Mouse (Mus musculus) stomach, embryonic 16.5 days (tissue): ENCODE measurements around the gene Wdfy2. TPM values are rescaled to one million over a fixed set of nuclear protein-coding genes. Genes with fewer than 3 reads are reported as not detected.
A peak's percentile ranks its signal among the peaks of the same experiment; 100 is the strongest.

ENCODE experiments used
- ATAC-seq: fragments of 200-750 bp; cut with Nextera tagmentation; 2 replicates; pipeline ENCODE4 v1.8.0; 2017; ENCODE audit warnings: moderate number of reproducible peaks, moderate TSS enrichment; ENCODE audit not compliant: insufficient read depth, low FRiP score
- H3K27ac ChIP-seq: fragments of 300-500 bp; sonication (generic); 2 replicates; pipeline ENCODE4 v1.5.1; 2014; ENCODE audit warnings: low read length
- H3K27me3 ChIP-seq: fragments of 300-500 bp; sonication (generic); 2 replicates; pipeline ENCODE4 v1.6.1; 2014; ENCODE audit warnings: low read length, control low read depth, mixed read lengths; ENCODE audit not compliant: control insufficient read depth, insufficient read depth
- H3K36me3 ChIP-seq: fragments of 300-500 bp; sonication (generic); 2 replicates; pipeline ENCODE4 v1.6.1; 2014; ENCODE audit warnings: low read length; ENCODE audit not compliant: control insufficient read depth, insufficient read depth
- H3K4me1 ChIP-seq: fragments of 300-500 bp; sonication (generic); 2 replicates; pipeline ENCODE4 v1.6.1; 2014; ENCODE audit warnings: low read length, control low read depth, mixed read lengths; ENCODE audit not compliant: control insufficient read depth, insufficient read depth
- H3K4me2 ChIP-seq: fragments of 300-500 bp; sonication (generic); 2 replicates; pipeline ENCODE4 v1.6.1; 2014; ENCODE audit warnings: low read depth, low read length, mixed read lengths
- H3K4me3 ChIP-seq: fragments of 300-500 bp; sonication (generic); replicated peaks from 2 replicates; pipeline ENCODE4 v1.5.1; 2014; ENCODE audit warnings: mild to moderate bottlenecking, low read length
- H3K9ac ChIP-seq: fragments of 300-500 bp; sonication (generic); 2 replicates; pipeline ENCODE4 v1.6.1; 2014; ENCODE audit warnings: low read length
- H3K9me3 ChIP-seq: fragments of 300-500 bp; sonication (generic); replicated peaks from 2 replicates; pipeline ENCODE4 v1.6.1; 2016; ENCODE audit warnings: low read length, control low read depth; ENCODE audit not compliant: control insufficient read depth
- WGBS: fragments of 180-500 bp; shearing (Covaris S2); extraction: QIAGEN DNeasy Blood & Tissue Kit; methylation state at CpG from one replicate; pipeline ENCODE4 v1.1.7; 2014; 5-methylcytosine and 5-hydroxymethylcytosine counted together
- polyA plus RNA-seq: library from polyadenylated mRNA; unstranded; fragments of >200 nt; fragmentation: Nextera tagmentation; extraction: Ambion mirVana; gene quantifications from 2 replicates; pipeline ENCODE4 v1.2.1, GENCODE M21; 2015

Gene Wdfy2
- polyA plus RNA-seq, 1 experiment from 2014 or later = 6.4 TPM

- Histone ChIP-seq H3K27ac (no peak overlapping the region), H3K27me3 (no peaks in the 10 kb centered on the region), H3K4me1 (peaks cover 11% of the 10 kb centered on the region), H3K4me2 (0 out of 2 replicates have a peak overlapping the region, but pooled peaks have one; percentile 3), H3K36me3 (no peaks in the 10 kb centered on the region), H3K9me3 (no peaks in the 10 kb centered on the region), H3K9ac (no peak overlapping the region), H3K4me3 (no peak overlapping the region)
- ATAC-seq = no peak
- 48% methylated on average over 3 of the region's 3 CpGs for WGBS
These were observed 18.4 kb downstream of the Wdfy2 start for GRCm38 (mm10) chr14:62855863-62856262.

GRCm38 (mm10) chr14:62856490-62856889 lies 19.0 kb downstream of the Wdfy2 start:
- Histone ChIP-seq H3K4me3 (no peak overlapping the region), H3K4me1 (peaks cover 10% of the 10 kb centered on the region; the same call in 1 of the 2 replicates), H3K27me3 (no peaks in the 10 kb centered on the region), H3K27ac (no peak overlapping the region), H3K36me3 (no peaks in the 10 kb centered on the region), H3K9ac (no peak overlapping the region), H3K4me2 (no peak overlapping the region), H3K9me3 (no peaks in the 10 kb centered on the region)
- 88% methylated on average over 5 of the region's 5 CpGs for WGBS
- ATAC-seq = no peak

- no peak overlapping the region for H3K27ac ChIP-seq
- H3K9me3 ChIP-seq = no peaks in the 10 kb centered on the region
- no peak overlapping the region for H3K4me2 ChIP-seq
- H3K36me3 ChIP-seq = no peaks in the 10 kb centered on the region
- no peak overlapping the region for H3K9ac ChIP-seq
- WGBS = 72% methylated on average over 4 of the region's 4 CpGs
- H3K4me3 ChIP-seq = no peak overlapping the region
- ATAC-seq = no peak
- H3K4me1 ChIP-seq = peaks cover 10% of the 10 kb centered on the region; the same call in 1 of the 2 replicates
- H3K27me3 ChIP-seq = no peaks in the 10 kb centered on the region
These were observed 20.4 kb downstream of the Wdfy2 start for GRCm38 (mm10) chr14:62857879-62858278.

DNA sequence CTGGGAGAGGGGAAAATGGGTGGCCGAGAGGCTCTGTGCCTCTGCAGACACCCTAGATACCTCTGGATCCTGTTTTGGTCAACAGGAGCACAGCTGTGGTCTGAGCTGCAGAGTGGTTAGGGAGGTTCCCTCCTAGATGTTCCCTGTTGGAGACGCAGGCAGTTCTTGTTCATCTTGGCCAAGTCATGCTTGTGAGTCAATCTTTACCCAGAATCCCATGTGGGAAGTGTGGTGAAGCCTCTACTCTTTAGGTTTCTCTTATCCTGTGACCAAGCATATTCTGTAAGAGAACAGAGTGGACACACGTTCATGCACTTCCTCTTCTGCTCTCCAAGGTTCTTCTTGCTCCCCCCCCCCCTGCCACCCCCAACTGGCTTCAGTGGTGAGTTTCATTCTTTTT lies 20.8 kb downstream of the Wdfy2 start:
- H3K27me3 ChIP-seq = no peaks in the 10 kb centered on the region
- H3K9me3 ChIP-seq = no peaks in the 10 kb centered on the region
- no peak overlapping the region for H3K27ac ChIP-seq
- H3K4me1 ChIP-seq = peaks cover 10% of the 10 kb centered on the region; the same call in 1 of the 2 replicates
- 75% methylated on average over 3 of the region's 3 CpGs for WGBS
- no peak overlapping the region for H3K4me3 ChIP-seq
- no peak overlapping the region for H3K4me2 ChIP-seq
- no peak for ATAC-seq
- H3K9ac ChIP-seq = no peak overlapping the region
- no peaks in the 10 kb centered on the region for H3K36me3 ChIP-seq

GRCm38 (mm10) chr14:62862564-62862963 lies 25.1 kb downstream of the Wdfy2 start:
- WGBS = 71% methylated on average over 5 of the region's 5 CpGs
- Histone ChIP-seq H3K4me3 (no peak overlapping the region), H3K36me3 (no peaks in the 10 kb centered on the region), H3K27me3 (no peaks in the 10 kb centered on the region), H3K4me1 (0 out of 2 replicates have a peak, but pooled peaks cover 2% of the 10 kb centered on the region), H3K27ac (no peak overlapping the region), H3K9me3 (no peaks in the 10 kb centered on the region), H3K9ac (no peak overlapping the region), H3K4me2 (no peak overlapping the region)
- ATAC-seq = no peak

DNA sequence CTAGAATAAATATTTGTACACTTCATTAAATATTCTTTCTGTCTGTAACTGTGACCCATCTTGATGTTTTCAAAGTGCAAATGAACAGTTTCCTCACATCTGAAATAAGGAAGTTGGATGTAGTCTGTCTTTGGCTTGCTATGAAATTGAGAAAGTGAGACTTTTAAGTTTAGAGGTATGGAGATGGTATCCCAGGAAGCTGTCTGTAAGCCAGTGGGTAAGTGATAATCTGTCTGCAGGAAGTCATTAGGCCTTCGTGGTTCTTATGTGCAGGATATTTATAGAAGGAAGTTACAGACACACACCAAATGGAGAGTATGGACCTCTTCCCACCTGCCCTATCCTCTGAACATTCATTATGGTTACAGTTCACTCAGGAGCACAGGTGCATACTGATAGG lies 26.8 kb downstream of the Wdfy2 start:
- no peaks in the 10 kb centered on the region for H3K27me3 ChIP-seq
- H3K36me3 ChIP-seq = no peaks in the 10 kb centered on the region

GRCm38 (mm10) chr14:62865405-62865804 lies 27.9 kb downstream of the Wdfy2 start:
- H3K27ac ChIP-seq = no peak overlapping the region
- no peak for ATAC-seq

More for the DNA sequence above, 26.8 kb downstream of the Wdfy2 start:
- Histone ChIP-seq H3K4me2 (no peak overlapping the region), H3K4me3 (no peak overlapping the region), H3K27ac (no peak overlapping the region), H3K4me1 (0 out of 2 replicates have a peak, but pooled peaks cover 2% of the 10 kb centered on the region), H3K9ac (no peak overlapping the region), H3K9me3 (no peaks in the 10 kb centered on the region)
- 29% methylated on average over 1 of the region's 1 CpGs for WGBS
- ATAC-seq = no peak

GRCm38 (mm10) chr14:62867069-62867468 lies 29.6 kb downstream of the Wdfy2 start:
- 0 out of 2 replicates have a peak, but pooled peaks cover 2% of the 10 kb centered on the region for H3K4me1 ChIP-seq
- no peaks in the 10 kb centered on the region for H3K27me3 ChIP-seq
- H3K27ac ChIP-seq = no peak overlapping the region
- peaks cover 8% of the 10 kb centered on the region for H3K9me3 ChIP-seq
- H3K4me2 ChIP-seq = no peak overlapping the region
- no peak for ATAC-seq
- WGBS = 62% methylated on average over 5 of the region's 5 CpGs
- H3K36me3 ChIP-seq = no peaks in the 10 kb centered on the region
- no peak overlapping the region for H3K4me3 ChIP-seq
- H3K9ac ChIP-seq = no peak overlapping the region

More at GRCm38 (mm10) chr14:62865405-62865804, 27.9 kb downstream of the Wdfy2 start:
- Histone ChIP-seq H3K4me3 (no peak overlapping the region), H3K4me2 (no peak overlapping the region), H3K9me3 (peaks cover under 1% of the 10 kb centered on the region; the same call in 1 of the 2 replicates), H3K27me3 (no peaks in the 10 kb centered on the region), H3K9ac (no peak overlapping the region), H3K4me1 (0 out of 2 replicates have a peak, but pooled peaks cover 2% of the 10 kb centered on the region), H3K36me3 (no peaks in the 10 kb centered on the region)
- 37% methylated on average over 2 of the region's 2 CpGs for WGBS

GRCm38 (mm10) chr14:62867576-62867975 lies 30.1 kb downstream of the Wdfy2 start:
- WGBS = 83% methylated on average over 1 of the region's 1 CpGs
- Histone ChIP-seq H3K4me2 (no peak overlapping the region), H3K4me3 (no peak overlapping the region), H3K9me3 (peaks cover 8% of the 10 kb centered on the region), H3K36me3 (no peaks in the 10 kb centered on the region), H3K9ac (no peak overlapping the region), H3K27ac (no peak overlapping the region), H3K4me1 (0 out of 2 replicates have a peak, but pooled peaks cover 2% of the 10 kb centered on the region), H3K27me3 (no peaks in the 10 kb centered on the region)
- ATAC-seq = no peak
